Mouse (Mus musculus): Measurements from ENCODE around the gene Sf3a1.

Gene Sf3a1

DNA sequence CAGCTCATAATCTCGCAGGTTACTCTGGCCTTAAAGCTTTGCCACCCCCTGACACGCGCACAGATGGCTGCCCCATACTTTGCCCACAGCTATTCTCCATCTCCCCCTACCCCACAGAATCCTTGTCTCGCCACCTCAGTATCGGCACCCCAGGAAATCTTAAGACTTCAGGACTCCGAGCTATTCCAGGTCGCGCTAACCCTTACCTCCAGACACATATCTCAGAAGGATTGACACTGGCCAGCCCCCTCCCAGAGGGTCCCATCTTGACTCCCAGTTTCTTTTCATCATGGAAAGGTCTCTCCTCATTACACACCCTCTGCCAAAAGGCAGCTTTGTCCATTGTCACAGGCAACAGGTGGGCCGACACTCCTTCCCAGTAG, 27.2 kb downstream of the Sf3a1 start:
- DNase-seq: no peak

DNA sequence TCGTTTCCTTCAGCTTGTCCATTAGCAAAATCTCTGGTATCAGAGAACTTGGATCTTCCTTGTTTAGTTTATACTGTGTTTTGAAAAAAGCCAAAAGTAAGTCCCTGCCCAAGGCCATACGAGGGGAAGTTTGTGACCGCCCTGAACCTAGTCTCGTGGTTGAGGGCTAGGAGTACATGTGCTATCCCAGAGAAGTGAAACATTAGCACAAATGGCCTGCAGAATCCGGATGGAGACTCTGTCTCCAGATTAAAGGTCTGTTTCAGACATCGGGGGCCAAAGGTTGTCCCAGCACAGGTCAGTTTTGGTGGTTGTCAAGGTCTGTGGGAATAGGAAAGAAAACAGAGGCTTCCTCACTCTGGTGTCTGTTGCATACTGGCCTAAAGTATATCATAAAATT, 29.0 kb downstream of the Sf3a1 start:
- no peak for DNase-seq

DNA sequence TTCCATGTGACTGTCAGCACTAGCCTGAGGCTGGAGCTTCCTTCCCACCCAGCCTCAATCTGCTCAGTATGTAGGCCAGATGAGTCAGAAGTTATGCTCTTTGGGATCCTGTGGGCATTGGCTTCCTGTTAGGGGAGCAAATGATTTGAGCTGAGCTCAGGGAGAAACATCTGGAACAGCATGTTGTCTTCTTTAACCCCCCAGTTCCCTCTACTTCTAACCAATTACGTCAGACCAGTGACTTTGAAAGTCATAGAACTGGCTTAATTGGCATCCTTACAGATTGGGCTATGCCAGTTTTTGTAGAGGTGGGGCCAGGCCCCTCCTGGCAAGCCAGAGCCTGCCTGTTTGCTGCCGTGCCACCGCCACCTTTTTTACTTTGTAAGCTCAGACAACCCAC, 30.5 kb downstream of the Sf3a1 start:
- DNase-seq: no peak

DNA sequence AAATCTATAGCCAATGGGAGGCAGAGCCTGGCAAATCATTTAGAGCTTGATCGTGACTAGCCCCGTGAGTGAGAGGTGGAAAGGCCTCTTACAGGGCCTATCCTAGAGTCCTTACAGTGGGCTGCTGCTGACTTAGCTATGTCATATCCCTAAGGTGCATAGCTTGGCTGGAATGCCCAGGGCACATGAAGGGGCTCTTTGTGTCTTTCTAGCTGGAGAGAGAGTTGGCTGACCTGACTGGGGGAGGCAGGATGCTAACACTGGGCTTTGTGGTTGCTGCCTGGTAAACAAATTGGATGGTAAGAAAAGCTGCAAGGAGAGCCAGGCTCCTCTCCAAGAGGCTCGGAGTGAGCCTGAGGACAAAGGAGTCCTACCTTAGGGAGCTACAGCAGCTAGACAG, 32.6 kb downstream of the Sf3a1 start:
- no peak for DNase-seq

DNA sequence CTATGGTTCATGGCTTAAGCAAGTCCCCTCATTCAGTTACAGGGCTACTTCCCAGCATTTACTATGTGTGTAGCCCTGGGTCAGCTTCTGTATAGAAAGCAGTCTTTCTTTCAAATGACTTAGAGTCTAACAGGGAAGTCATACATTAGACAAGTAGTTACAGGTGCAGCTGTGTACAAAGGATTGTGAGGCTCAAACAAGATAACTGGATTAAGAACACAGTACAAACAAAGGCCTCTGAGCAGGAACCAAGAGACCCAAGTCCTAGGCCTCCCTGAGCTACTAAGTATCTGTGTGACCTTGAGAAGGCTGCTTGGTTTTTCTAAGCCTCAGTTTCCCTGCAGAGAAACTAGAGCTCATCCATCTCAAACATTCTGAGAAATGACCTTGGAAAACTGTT, 33.3 kb downstream of the Sf3a1 start:
- DNase-seq: no peak

DNA sequence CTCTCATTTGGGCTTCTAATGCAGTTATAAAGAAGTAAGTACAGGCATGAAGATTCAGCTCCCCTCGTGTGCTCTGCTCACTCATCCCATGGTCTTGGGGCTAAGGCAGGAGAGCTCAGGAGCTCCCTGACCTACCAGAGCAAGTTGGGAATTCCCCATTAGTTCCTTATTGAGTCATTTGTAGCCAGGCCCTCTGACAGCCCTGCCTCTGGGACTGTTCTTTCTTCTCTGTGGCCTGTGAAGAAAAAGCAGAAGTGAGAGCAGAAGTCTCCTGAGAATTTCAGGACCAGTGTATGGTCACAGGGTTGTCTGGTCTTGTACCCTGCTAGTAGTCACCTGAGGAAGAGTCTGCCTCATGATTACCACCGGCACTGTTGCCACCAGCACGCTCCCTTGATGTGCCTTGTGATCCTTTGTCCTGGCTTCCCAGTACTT, 35.5 kb downstream of the Sf3a1 start:
- no peak for DNase-seq

DNA sequence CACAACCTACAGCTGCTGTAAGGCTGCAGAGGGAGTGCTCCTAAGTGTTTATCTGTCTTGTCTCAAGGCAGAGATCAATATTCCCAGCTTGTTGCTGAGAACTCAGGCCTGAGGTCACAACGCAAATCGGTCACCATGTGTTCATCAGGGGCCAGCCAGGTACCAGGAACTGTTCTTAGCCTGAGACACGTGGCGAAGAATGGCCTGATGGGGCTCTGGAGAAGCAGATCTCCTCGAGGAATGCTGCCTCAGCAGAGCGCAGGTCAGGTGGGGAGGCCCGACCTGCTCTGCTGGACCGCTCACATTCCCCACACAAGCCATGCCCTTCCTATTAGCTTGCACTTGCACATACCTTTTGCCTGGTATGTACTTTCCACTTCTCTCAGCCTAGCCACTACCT, 36.5 kb downstream of the Sf3a1 start:
- no peak for DNase-seq

DNA sequence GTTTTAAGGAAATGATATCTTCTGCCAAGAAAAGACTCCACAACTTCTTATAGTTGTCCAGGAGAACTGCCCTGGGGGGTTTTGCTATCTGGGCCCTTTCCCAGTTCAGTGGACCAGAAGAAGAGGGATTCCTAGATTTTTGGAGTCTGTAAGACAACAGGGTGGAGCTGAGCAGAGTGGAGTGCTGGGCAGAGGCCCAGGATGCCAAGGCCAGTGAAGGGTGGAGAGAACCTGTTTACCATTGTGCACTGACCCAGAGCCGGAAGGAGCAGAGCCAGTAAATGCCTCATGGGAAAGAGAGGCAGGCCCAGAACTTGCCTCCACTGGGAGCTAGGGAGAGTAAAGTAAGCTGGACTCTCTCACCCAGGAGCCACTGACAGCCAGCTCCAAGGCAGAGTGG, 37.5 kb downstream of the Sf3a1 start:
- no peak for DNase-seq

DNA sequence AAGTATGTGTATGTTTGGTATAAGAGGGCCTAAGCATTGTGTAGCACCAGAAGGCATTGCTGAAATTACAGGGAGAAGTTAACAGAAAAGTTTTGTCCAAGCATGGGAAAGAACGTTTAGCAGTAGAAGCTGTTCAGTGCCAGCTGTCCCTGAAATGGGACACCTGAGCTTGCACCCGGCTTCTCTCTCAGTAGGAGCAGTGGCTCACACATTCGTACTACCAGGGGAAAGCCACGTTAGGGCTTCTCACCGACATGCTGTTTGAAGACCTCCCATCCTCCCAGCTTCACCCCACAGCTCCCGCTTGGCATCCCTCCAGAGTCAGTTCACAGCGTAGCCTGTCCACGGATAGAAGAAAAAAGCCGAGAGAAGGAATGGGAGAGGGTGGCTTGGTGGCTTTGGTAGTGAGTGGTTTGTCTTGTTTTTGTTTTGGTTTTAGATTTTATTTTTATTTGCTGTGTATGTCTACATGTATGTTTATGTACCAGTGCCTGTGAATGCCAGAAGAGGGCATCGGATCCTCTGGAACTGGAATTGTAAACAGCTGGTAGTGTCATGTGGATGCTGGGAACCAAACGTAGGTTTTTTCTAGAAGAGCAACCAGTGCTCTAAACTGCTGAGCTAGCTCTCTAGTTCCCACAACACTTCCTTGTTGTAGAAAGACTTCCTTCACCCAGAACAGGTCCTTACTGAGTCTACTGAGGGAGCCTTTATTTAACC, 42.0 kb downstream of the Sf3a1 start:
- no peak for DNase-seq

DNA sequence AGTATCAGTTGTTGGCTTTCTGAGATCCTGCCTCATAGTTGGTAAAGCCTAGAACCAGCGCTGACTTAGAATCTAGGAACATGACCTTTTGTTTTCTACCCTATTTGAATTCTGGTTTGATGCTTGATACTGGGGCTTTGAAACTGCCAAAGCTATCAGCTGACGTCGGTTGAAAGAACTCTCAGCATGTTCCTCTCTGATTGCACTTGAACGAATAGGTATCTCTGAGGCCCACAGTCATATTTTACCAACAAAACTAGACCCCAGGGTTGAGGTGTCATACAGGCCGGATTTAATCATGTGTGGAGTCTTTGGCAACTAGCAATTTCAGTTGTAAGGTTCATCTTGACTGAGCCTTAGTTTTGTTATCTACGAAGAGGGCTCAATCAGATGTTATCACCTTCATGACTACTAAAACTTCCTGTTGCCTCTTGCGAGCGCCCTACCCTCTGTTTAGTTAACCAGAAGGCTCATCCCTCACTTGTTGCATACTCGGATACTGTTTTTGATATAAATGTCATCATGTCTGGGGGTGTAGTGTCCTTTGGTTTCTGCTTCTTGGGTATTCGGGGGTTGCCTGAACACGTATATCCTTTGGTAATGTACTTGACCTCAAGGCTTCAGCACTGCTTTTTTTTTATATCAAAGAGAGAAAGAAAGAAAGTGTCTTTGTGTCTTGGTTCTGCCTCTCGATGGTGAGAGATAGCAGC, 43.0 kb downstream of the Sf3a1 start:
- peak; percentile 25 for DNase-seq

DNA sequence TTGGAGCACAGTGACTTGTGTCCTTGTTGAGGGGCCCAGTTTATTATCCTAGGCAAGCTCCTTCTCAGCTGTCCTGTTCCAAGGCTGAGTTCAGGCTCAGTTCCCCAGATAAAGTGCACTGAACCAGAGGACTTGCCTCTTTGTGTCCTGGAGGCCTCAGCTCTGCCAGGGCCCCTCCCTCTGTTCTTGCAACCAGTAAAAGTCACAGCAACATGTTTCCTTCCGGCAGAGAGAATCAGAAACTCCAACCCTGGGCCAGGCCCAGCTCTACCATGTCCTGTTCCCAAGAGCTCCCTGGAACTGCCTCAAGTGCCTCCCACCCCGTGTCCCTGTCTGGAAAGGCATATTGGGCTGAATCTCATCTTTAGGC, 43.5 kb downstream of the Sf3a1 start:
- peak; percentile 69 for DNase-seq

DNA sequence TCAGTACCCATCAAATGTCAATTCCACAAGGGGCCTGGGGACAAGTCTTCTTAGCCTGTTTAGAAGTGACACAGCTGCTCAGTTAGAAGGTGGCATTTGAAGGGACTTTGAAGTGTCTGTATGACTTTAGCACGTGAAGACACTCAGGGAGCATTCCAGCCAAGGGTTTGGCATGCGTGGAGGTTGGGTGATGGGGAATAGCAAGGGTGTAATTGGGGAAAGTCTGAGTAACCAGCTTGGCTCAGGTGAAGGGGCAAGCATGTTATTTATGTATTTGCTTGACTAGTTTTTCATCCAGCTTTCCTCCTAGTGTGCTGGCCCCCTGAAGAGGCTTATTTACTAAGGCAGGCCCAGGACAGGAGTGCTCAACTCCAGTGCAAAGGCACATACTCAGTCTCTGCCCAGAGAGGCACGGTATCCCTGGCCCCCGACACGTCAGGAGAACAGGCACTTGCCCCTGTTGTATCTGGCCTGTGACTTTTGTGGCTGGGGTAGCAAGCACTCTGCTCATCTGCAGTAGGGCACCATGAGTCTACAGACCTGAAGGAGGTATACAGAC, 45.0 kb downstream of the Sf3a1 start:
- no peak for DNase-seq

DNA sequence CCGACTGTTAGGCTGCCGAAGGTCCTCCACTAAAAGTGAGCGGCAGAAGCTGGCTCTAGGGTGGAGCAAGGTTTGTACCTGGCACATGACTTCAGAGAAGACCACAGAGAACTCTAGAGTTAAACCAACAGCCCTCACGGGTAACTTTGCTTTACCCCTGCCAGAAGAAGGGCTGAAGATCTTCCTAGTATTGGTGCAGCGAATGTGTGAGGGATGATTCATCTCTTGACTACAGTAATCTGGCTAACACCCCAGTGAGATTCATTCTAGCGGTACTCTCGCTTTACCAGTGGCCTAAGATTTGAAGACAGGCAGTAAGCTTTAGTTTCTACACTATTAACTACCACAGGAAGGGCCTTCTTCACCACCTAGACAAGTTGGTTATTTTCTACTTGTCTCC, 45.8 kb downstream of the Sf3a1 start:
- DNase-seq: no peak

DNA sequence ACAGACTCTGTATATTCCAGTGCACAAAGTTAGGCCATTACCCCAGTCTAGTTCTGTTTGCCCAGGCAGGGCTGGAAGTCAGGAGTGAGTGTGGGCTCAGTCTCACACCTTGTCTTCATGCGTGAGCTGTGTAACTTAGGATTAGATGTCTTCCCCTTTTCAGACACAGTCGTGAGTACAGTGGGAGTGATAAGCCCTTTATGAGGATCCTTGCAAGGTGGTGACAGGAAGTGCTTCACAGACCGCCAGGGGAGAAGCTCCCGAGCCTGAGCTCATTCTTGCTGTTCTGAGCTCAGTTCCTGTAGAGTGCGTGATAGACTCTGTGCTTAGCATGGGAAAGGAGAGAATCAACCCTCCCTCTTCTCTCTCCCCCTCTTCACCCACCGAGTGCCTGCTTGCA, 46.4 kb downstream of the Sf3a1 start:
- peak; percentile 61 for DNase-seq

DNA sequence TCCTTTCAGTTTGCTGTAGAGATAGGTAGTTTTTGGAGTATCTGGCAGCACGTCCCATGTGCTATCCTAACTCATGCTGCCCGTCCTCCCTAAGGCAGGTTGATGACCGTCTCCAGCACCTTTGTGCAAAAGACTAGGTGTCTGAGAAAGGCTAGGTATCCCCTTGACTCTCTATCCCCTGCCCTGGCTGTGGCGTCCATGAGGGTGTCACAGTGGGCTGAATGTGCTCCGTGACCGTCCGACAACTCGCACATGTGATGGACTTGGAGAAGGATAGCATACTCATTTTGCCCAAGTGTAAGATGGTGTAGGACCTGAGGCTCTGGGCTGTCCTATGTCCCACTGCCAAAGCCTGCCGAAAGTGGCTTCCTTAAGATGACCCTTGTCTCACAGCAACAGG, 47.5 kb downstream of the Sf3a1 start:
- DNase-seq: no peak

DNA sequence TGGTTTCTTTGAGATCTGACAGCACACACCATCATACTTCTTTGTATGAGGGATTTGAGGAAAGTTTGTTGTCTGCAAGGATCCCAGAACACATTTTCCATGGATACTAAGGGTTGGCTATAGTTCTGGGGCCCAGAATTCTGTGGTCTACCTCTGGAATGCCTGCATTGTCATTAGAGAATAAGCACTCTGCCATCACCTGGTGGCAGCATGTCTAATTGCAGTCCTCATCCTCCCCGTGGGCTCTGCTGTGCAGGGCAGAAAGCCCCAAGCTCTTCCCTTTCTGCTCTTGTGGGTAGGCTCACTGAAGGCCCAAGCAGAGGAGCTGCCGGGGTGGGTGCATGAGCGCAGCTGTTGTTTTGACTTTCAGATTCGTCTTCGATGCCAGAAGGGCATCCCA, 49.4 kb downstream of the Sf3a1 start:
- DNase-seq: peak; percentile 50

DNA sequence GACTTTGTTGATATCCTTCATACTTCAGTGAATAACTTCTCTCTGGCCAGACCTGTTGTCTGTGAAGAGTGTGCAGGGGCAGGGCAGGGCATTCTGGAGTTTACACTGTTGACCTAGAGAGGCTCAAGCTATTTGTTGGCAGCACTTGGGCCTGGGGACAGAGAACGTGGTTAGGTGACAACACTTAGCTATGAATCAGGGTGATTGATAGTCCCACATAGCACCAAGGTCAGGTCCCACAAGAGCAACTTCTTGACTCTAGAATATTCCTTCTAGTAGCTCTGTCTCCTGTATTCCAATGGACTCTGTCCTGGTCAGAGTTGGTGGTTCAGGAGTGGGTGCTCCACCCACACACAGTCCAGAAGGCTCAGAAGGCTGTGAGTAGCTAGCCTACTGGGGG, 50.6 kb downstream of the Sf3a1 start:
- DNase-seq: no peak

DNA sequence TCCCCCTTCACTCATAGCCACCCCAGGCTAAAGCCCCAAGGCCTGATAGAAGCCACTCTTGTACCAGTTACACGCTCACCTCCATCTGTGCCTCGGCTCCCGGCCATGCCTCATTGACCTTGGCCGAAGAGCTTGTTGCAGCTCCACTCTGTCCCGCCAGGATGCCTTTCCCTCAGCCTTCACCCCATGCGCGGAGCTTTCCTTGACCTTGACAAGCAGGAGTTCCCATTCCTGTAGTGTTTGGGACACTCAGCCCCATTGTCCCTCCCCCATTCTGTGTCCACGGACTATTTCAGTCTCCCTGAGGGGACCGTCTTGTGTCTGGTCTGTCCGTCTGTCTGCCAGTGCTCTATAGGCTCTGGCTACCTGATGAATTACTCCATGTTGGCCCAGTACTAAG, 53.0 kb downstream of the Sf3a1 start:
- no peak for DNase-seq

DNA sequence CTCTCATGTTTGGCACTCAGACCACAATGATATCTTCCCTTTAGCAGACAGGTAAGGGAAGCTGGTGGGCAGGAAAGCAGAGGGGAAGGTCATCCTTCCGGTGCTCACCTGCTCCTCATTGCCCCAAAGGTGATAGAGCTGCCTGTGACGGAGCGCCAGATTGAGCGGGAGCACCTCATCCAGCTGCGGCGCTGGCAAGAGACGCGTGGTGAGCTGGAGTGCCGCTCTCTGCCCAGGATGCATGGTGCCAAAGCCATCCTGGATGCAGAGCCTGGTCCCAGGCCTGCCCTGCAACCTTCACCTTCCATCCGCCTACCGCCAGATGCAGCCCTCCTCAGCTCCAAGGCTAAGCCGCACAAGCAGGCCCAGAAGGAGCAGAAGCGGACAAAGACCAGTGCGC, 54.4 kb downstream of the Sf3a1 start:
- DNase-seq: no peak

DNA sequence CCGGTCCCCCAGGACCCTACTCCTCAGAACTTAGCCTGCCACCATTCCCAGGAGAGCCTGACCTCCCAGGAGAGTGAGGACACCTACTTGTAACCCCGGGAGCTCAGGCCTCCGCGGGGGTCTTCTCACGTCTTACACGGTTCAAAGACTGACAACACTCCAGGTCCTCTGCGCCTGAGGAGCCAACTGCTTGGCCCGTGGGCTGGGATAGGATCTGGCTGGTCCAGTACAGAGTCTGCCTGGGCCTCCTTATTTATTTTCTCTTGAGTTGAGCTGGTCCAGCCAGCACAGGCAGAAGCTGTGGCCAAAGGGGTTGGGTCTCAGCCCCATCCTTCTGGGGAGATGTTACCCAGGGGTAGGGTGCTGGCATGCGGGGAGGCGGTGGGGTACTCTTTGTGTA, 54.9 kb downstream of the Sf3a1 start:
- DNase-seq: no peak

DNA sequence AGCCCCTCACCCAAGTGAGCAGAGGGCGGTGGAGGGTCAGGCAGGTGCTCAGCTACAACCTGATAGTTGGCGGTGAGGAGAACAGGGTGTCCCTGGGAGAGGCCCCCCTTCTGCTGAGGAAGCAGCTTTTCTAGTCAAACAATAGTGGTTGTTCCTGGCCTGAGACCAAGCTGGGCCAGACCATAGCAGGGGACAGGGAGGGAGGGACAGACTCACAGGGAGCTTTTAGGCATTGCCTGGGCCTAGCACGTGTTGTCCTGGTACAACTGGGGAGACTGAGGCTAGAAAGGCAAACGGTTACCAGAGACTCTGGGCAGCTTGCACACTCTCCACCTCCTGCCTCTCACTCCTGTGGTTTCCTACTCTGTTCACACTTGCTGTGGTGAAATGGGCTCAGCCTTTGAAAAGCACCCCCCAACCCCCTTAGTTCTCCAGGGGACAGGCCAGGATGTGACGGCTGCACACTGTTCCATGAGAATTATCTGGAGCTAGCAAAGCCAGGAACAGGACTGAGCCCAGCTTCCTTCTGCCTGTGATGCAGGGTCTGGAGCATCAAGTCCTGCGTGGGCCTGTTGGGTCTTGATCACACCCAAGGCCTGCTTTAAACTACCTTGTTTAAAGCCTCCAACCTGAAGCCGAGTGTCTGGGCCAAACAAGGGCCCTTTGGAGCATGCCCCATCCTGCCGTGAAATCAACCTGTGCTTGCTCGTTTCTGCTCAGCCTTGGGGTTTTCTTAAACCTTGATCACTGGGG, 56.3 kb downstream of the Sf3a1 start:
- DNase-seq: no peak

DNA sequence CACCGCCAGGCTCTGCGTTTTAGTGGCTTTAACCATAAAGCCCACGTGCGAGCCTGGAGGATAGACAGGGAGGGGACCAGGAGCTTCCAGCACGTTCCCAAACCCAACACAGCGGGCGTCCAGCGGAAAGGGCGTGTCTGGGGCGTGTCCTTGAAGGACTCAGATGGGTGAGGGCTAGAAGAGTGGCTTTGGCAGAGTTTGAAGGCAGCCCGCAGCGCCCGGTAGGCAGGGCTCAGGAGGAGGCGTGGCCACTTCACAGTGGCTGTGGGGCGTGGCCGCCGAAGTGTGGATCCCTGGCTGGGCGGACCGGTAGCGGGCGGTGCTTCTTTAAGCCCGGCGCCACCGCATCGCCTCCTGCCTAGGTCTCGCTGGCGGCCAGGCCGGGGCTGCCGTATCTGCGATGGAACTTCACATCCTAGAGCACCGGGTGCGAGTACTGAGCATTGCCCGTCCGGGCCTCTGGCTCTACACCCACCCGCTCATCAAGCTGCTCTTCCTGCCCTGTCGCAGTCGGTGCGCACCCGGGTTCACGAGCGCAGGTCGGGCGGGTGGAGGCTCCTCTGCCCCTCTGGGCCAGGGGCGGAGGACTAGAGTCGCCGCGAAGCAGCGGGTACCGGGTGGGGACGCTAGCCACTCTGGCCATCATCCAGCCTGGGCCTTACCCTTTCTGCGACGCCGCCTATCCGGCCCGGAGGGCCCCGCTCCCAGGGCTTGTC, 57.9 kb downstream of the Sf3a1 start, which contains the start of gene Castor1:
Gene Castor1 (plus strand): TSS at position 312 of the 716 bp plus-strand sequence.
- DNase-seq: peak; percentile 87

DNA sequence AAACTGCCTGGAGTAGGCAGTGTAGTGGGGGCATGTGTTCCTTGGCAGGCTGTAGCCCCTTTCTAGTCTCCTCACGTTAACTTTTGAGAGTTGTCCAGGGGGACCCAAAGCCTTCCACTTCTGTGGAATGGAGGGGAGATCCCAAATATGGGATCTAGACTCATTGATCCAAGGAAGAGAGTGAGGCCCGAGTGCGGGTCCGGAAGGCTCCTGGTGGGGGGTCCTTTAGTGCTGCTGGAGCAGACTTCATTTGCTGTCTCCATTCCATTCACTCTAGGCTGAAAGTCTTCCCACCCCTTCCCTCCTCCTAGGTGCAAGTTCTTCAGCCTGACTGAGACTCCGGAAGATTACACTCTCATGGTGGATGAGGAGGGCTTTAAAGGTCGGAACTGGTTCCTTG, 58.5 kb downstream of the Sf3a1 start:
- DNase-seq: no peak

Data from thymus, postnatal 4 days (tissue).